Mouse (Mus musculus) G1E (cell line): ENCODE data around the gene Prm3. TPM values are rescaled to one million over a fixed set of nuclear protein-coding genes. Genes with fewer than 3 reads are reported as not detected.

Experiments
- ATAC-seq: 2 replicates; pipeline ENCODE4 v1.8.0; 2016; ENCODE audit warnings: mild to moderate bottlenecking; ENCODE audit not compliant: insufficient number of reproducible peaks, poor library complexity, low FRiP score, severe bottlenecking; ENCODE audit errors: extremely low read depth
- DNase-seq: peaks from one replicate; pipeline ENCODE4 v3.0.0; 2012; ENCODE audit warnings: low spot score
- H3K27me3 ChIP-seq: 2 replicates; pipeline ENCODE4 v1.6.1; 2012; ENCODE audit warnings: mild to moderate bottlenecking, low read length, inconsistent platforms; ENCODE audit not compliant: insufficient read depth
- H3K36me3 ChIP-seq: replicated peaks from 2 replicates; pipeline ENCODE3; 2012; ENCODE audit warnings: mild to moderate bottlenecking, inconsistent platforms
- H3K4me1 ChIP-seq: 2 replicates; pipeline ENCODE4 v1.6.1; 2012; ENCODE audit warnings: low read depth, low read length, inconsistent platforms, mixed read lengths; ENCODE audit not compliant: insufficient read depth
- H3K4me3 ChIP-seq: 2 replicates; pipeline ENCODE4 v1.5.1; 2012; ENCODE audit warnings: low read depth, mild to moderate bottlenecking, inconsistent platforms, low read length, moderate library complexity, mixed read lengths
- H3K9me3 ChIP-seq: replicated peaks from 2 replicates; pipeline ENCODE4 v1.6.1; 2012; ENCODE audit warnings: inconsistent platforms
- CTCF ChIP-seq: IDR thresholded peaks from 2 replicates; pipeline ENCODE4 v1.5.1; 2012; ENCODE audit warnings: low read depth, low read length, inconsistent platforms, mixed read lengths
- GATA1 ChIP-seq: IDR thresholded peaks from 2 replicates; pipeline ENCODE4 v1.6.1; 2012; ENCODE audit warnings: borderline replicate concordance, low read length, inconsistent platforms, mixed read lengths
- GATA2 ChIP-seq: IDR thresholded peaks from 2 replicates; pipeline ENCODE4 v1.6.1; 2012; ENCODE audit warnings: low read depth, low read length, inconsistent platforms, borderline replicate concordance
- POLR2AphosphoS5 ChIP-seq: IDR thresholded peaks from 2 replicates; pipeline ENCODE4 v1.6.1; 2012; ENCODE audit warnings: low read depth, low read length, inconsistent platforms; ENCODE audit not compliant: insufficient replicate concordance
- TAL1 ChIP-seq: conservative IDR thresholded peaks from 2 replicates; pipeline ENCODE4 v1.6.1; 2012; ENCODE audit warnings: low read depth, low read length, inconsistent platforms, mixed read lengths
- polyA plus RNA-seq: library from polyadenylated mRNA; stranded (reverse); fragments of >175 nt; gene quantifications from 2 replicates; pipeline ENCODE4 v1.2.3, GENCODE M21; 2012
- total RNA-seq, 2 experiments: library from RNA; stranded (forward) in 1 of 2; stranded (reverse) in 1 of 2; fragments of 200-1000 nt in 1 of 2; fragments of >200 nt in 1 of 2; fragmentation: Nextera tagmentation in 1 of 2; gene quantifications; 2 replicates each; pipeline ENCODE4 v1.2.3; 2014 to 2017

Prm3 gene
- total and polyA plus RNA-seq, 3 experiments, result not detected

DNA sequence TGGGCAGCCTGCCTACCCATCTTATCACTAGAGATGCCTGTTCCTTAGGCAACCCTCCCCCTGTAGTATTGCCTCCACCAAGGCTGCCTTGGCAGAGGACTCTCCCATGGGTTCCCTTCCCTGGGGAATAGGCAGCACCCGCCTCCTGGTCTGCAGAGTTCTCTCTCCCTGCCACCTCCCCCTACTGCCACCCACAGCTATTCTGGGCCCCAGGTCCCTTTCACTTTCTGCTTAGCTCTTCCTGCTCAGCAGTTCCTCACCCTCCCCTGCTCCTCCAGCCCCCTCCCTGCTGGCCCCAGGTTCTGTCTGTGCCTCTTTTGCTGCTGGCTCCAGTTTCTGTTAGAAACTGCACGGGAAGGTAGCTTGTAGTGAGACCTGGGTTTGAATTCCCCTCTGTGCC, 21.1 kb downstream of the Prm3 start:
- ATAC-seq (no peak), DNase-seq (peak; percentile 51)
- Histone ChIP-seq H3K4me1 (peaks cover 90% of the 10 kb centered on the region), H3K9me3 (no peaks in the 10 kb centered on the region), H3K27me3 (peaks cover 3% of the 10 kb centered on the region; the same call in 1 of the 2 replicates), H3K4me3 (peak overlapping the region; percentile 66; the same call in 1 of the 2 replicates), H3K36me3 (no peaks in the 10 kb centered on the region)
- TF ChIP-seq POLR2AphosphoS5 (no peak), TAL1 (no peak), CTCF (no peak), GATA2 (no peak), GATA1 (no peak)

DNA sequence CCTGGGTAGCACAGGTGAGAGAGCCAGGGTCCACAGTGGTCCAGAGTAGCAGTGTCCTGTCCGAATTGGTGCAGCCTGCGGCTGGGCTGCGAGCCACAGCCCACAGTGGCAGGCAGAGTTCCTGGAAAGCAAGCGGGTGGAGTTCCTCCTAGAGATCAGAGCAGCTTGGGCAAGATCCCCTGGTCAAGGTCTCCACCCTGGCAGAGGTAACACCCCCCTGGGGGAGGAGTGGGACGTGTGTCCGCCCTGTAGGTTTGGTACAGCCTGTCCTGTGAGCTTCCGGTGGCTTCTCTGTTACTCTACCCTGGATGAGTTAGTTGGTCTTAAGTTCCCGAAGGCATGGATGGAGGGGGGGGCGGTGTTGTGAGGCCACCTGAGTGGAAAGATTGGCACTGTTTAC, 21.9 kb downstream of the Prm3 start:
- DNase-seq (peak; percentile 33), ATAC-seq (peak; percentile 42)
- H3K9me3 ChIP-seq, result no peaks in the 10 kb centered on the region
- H3K4me3 ChIP-seq, result peak overlapping the region; percentile 66; the same call in 1 of the 2 replicates
- peaks cover 90% of the 10 kb centered on the region for H3K4me1 ChIP-seq
- TF ChIP-seq POLR2AphosphoS5, result no peak
- no peak for TF ChIP-seq GATA2
- TF ChIP-seq CTCF, result no peak
- no peak for TF ChIP-seq GATA1
- no peak for TF ChIP-seq TAL1
- peaks cover 3% of the 10 kb centered on the region; the same call in 1 of the 2 replicates for H3K27me3 ChIP-seq
- no peaks in the 10 kb centered on the region for H3K36me3 ChIP-seq

DNA sequence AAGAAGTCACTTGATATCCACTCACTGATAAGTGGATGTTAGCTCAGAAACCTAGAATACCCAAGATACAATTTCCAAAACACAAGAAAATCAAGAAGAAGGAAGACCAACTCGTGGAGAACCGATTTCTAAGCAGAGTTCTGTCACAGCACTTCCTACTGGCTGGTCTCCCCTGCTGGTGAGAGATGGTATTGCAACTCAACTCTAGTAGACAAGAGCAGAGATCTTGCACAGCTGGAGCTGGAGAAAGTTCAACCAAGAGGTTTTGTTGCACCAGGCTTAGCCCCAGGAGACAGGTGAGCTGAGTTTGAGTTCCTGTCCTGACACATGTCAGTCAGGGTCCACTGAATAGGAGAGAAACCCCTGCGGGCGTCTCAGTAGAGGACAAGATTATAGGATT, 23.6 kb downstream of the Prm3 start:
- no peak for ATAC-seq
- no peak for DNase-seq
- Histone ChIP-seq H3K27me3 (peaks cover 7% of the 10 kb centered on the region; the same call in 1 of the 2 replicates), H3K4me1 (peaks cover 89% of the 10 kb centered on the region), H3K36me3 (no peaks in the 10 kb centered on the region), H3K4me3 (no peak overlapping the region), H3K9me3 (no peaks in the 10 kb centered on the region)
- TF ChIP-seq CTCF (peak; percentile 89), GATA2 (no peak), GATA1 (no peak), TAL1 (no peak), POLR2AphosphoS5 (no peak)

DNA sequence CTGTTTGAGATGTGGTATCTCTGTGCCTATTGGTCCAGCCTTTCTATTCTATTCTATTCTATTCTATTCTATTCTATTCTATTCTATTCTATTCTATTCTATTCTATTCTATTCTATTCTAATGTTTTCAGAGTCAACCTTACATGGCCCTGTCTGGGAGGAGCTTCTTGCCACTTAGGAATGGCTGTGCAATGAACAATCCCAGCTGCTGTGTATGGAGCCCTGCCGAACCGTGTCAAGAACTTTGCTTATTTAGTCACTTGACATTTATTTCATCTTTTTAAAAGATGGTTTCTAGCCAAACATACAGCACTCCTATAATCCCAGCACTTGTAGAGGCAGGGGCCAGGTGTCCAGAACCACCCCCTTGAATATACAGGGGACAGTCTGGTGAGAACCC, 26.4 kb downstream of the Prm3 start:
- no peaks in the 10 kb centered on the region for H3K36me3 ChIP-seq
- peaks cover 16% of the 10 kb centered on the region for H3K27me3 ChIP-seq
- no peaks in the 10 kb centered on the region for H3K9me3 ChIP-seq
- no peak for TF ChIP-seq GATA1
- no peak for TF ChIP-seq POLR2AphosphoS5
- TF ChIP-seq GATA2, result no peak
- TF ChIP-seq TAL1, result no peak
- no peak for TF ChIP-seq CTCF
- no peak for DNase-seq
- ATAC-seq, result no peak
- H3K4me1 ChIP-seq, result peaks cover 84% of the 10 kb centered on the region
- H3K4me3 ChIP-seq, result no peak overlapping the region

DNA sequence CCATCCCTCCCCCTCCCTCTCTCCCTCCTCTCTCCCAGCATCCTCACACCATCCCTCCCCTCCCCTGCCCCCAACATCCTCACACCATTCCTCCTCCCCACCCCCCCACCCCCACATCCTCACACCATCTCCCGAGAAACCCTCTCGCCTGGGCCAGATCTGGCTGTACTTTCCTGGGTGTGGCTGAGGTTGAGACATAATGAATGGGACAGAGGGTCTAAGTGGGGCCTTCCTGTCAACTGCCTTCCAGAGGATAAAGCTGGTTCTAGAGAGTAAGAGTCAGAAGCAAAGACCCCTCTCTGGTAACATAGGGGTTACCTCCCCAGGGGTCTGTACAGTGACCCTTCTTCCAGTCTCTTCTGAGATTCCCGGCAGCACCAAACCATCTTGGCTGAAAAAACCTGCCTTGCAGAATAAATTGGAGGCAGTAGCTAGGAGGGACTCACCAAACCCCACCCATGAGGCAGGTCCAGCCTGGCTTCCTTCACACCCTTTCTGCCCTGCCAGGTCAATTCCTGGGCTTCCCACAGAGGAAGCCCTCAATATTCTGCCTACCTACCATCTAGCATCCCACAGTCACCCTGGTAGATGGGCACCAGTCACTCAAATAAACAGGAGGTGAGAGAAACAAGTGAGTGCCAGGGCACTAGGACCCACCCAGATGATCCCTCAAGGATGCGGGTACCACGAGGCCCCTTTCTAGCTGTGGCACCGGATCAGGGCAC, 27.0 kb downstream of the Prm3 start:
- Histone ChIP-seq H3K4me1 (peaks cover 84% of the 10 kb centered on the region), H3K36me3 (no peaks in the 10 kb centered on the region), H3K4me3 (no peak overlapping the region), H3K9me3 (no peaks in the 10 kb centered on the region), H3K27me3 (peaks cover 22% of the 10 kb centered on the region)
- ATAC-seq (no peak), DNase-seq (no peak)
- TF ChIP-seq GATA2, result no peak
- no peak for TF ChIP-seq GATA1
- TF ChIP-seq POLR2AphosphoS5, result no peak
- TF ChIP-seq CTCF, result no peak
- TF ChIP-seq TAL1, result no peak

DNA sequence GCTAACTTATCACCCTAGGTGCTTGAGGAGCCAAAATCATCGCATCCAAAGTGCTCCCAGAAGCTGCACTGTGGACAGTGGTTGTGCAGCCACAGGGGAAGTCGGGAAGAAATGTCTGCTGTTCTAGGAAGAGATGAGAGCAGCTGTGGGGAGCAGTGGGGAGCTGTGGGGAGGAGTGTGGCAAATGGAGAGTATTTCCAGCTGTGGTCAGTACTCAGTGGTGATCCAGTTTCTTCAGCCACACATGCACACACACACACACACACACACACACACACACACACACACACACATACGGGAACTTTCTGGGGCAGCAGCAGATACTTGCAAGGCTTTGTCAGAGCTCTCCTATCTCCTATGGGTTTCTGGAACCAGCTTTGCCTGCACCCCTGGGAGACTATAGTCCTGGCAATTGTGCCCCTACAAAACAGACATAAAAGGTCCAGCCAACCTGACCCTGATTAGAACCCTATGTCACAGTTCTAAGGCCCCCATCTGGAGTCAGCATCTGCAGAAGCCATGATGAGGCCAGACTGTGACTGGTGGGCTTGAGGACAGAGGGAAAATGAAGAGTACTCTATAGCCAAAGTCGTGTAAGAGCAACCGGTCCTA, 28.0 kb downstream of the Prm3 start:
- Histone ChIP-seq H3K4me3 (no peak overlapping the region), H3K9me3 (no peaks in the 10 kb centered on the region), H3K4me1 (peaks cover 84% of the 10 kb centered on the region), H3K36me3 (no peaks in the 10 kb centered on the region), H3K27me3 (peaks cover 28% of the 10 kb centered on the region)
- no peak for TF ChIP-seq GATA1
- no peak for TF ChIP-seq CTCF
- no peak for TF ChIP-seq GATA2
- TF ChIP-seq POLR2AphosphoS5, result no peak
- TF ChIP-seq TAL1, result no peak
- ATAC-seq (no peak), DNase-seq (no peak)
